Mouse (Mus musculus) c-Kit-negative CD71-positive TER-119-positive erythroid progenitor cells, embryonic 14.5 days (primary cell): ENCODE measurements around the gene Cst9.

Experiments used
- DNase-seq: peaks from one replicate; pipeline ENCODE4 v3.0.0-alpha.2; 2013; ENCODE audit warnings: low read depth, low spot score

Gene Cst9

GRCm38 (mm10) chr2:148877016-148877770, 42.2 kb downstream of the Cst9 start:
- no peak for DNase-seq

DNA sequence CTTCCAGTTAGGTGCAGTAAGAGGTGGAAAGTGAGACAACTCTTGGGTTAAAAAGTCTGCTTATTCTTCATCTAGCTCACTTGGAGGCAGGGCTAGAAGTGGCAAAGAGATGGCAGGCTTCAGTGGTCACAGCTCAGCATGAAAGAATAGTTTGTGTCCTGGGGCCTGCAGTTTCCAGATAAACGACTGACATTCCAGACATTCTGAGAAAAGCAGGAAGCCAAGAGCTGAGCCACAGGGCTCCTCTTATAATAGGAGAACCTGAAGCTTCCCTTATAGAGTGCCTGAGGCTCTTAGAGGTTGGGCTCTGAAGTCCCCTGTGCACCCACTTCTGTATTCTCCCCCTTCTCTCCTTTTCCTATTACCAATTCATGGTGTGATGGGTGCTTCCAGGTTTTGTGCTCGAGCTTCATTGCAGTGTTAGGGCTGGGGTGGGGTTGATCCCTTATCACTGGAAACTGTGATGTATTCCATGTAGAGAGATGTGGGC, 43.7 kb downstream of the Cst9 start:
- no peak for DNase-seq

DNA sequence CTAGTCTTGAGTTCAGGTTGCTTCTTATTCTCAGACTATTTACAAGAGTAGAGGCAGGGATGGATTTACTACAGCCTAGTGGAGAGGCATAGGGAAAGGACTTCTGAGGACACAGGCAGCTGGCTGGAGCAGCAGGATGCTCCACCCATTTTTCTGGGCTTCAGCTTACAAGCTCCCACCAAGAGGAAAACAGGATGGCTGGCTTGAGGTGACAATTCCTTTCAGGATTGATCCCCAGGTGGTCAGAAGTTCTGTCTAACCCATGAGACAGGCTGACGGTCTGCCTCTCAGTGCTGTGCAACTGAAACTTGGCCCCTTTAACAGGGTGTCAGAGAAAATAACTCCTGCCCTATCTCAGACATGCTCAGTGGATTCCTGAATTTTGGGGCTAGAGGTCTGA, 44.3 kb downstream of the Cst9 start:
- no peak for DNase-seq

GRCm38 (mm10) chr2:148884738-148885137, 49.8 kb downstream of the Cst9 start:
- DNase-seq: no peak
